Mouse (Mus musculus): ENCODE results near the gene Fsd1. TPM values are rescaled to one million over a fixed set of nuclear protein-coding genes. Genes with fewer than 3 reads are reported as not detected.
A peak's percentile ranks its signal among the peaks of the same experiment; 100 is the strongest.

Fsd1 gene
- total and polyA plus RNA-seq, 3 experiments = 0.27 TPM; not detected in 2

- Histone ChIP-seq H3K36me3 (replicated peaks) (peaks cover 92% of the 10 kb centered on the region), H3K9me3 (replicated peaks) (no peaks in the 10 kb centered on the region)
These were observed 31.5 kb downstream of the Fsd1 start for GRCm38 (mm10) chr17:56017848-56018247.

GRCm38 (mm10) chr17:56018347-56019131 lies 32.2 kb downstream of the Fsd1 start:
- Histone ChIP-seq H3K36me3 (replicated peaks) (peaks cover 94% of the 10 kb centered on the region), H3K4me3 (ENCODE audit: low read depth, low read length) (no peak overlapping the region), H3K4me1 (ENCODE audit: insufficient read depth, low read depth, low read length) (peaks cover 38% of the 10 kb centered on the region), H3K27me3 (ENCODE audit: insufficient read depth, low read length) (no peaks in the 10 kb centered on the region), H3K9me3 (replicated peaks) (no peaks in the 10 kb centered on the region)
- DNase-seq (ENCODE audit: low spot score) (no peak), ATAC-seq (ENCODE audit: extremely low read depth, insufficient number of reproducible peaks, low FRiP score, poor library complexity, severe bottlenecking) (peak; percentile 43; the same call in 1 of the 2 replicates)
- no peak for TF ChIP-seq TAL1 (conservative IDR thresholded peaks at IDR 0.05; ENCODE audit: low read depth, low read length)
- TF ChIP-seq CTCF (IDR thresholded peaks at IDR 0.05; ENCODE audit: low read depth, low read length) = 0 out of 2 replicates have a peak, but pooled peaks have one; percentile 8
- TF ChIP-seq GATA2 (IDR thresholded peaks at IDR 0.05; ENCODE audit: borderline replicate concordance, low read depth, low read length) = no peak
- TF ChIP-seq GATA1 (IDR thresholded peaks at IDR 0.05; ENCODE audit: borderline replicate concordance, low read length) = no peak
- TF ChIP-seq POLR2AphosphoS5 (IDR thresholded peaks at IDR 0.05; ENCODE audit: insufficient replicate concordance, low read depth, low read length) = no peak

More at GRCm38 (mm10) chr17:56017848-56018247, 31.5 kb downstream of the Fsd1 start:
- Histone ChIP-seq H3K4me3 (ENCODE audit: low read depth, low read length) (no peak overlapping the region), H3K4me1 (ENCODE audit: insufficient read depth, low read depth, low read length) (peaks cover 32% of the 10 kb centered on the region), H3K27me3 (ENCODE audit: insufficient read depth, low read length) (no peaks in the 10 kb centered on the region)
- TF ChIP-seq GATA2 (IDR thresholded peaks at IDR 0.05; ENCODE audit: borderline replicate concordance, low read depth, low read length) (no peak), POLR2AphosphoS5 (IDR thresholded peaks at IDR 0.05; ENCODE audit: insufficient replicate concordance, low read depth, low read length) (no peak), CTCF (IDR thresholded peaks at IDR 0.05; ENCODE audit: low read depth, low read length) (no peak), TAL1 (conservative IDR thresholded peaks at IDR 0.05; ENCODE audit: low read depth, low read length) (no peak), GATA1 (IDR thresholded peaks at IDR 0.05; ENCODE audit: borderline replicate concordance, low read length) (no peak)
- ATAC-seq (ENCODE audit: extremely low read depth, insufficient number of reproducible peaks, low FRiP score, poor library complexity, severe bottlenecking) (no peak), DNase-seq (ENCODE audit: low spot score) (no peak)

DNA sequence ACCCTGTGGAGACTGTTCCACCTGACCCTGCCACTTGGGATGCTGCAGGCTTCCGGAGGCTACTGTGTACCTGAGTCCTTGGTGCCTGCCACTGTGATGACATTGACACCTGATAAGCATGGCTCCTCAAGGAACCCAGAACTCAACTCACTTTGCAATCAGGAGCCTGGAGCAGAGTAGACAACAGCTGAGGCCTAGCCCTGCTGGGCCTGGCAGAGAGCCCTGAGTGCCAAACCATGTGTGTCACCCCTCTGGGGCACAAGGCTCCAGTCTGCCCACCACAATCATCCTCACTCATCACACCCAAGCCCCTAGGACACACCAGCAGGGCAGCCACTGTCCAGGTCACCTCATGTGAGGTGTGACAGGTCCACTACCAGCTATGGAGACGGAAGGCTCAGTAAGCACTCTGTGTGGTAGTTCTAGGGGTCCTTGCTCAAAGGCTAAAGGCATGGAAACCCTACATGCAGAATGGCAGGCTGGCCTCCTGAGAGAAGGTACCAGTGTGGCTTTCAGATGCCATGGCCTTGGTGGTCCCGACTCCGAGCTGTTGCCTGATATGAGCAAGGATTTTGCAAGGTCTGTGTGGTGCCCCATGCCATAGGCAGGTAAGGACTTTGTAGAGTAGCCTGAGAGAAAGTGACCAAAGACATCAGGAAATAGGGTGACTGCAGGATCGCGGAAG lies 34.2 kb downstream of the Fsd1 start:
- TF ChIP-seq GATA2 (IDR thresholded peaks at IDR 0.05; ENCODE audit: borderline replicate concordance, low read depth, low read length) (no peak), POLR2AphosphoS5 (IDR thresholded peaks at IDR 0.05; ENCODE audit: insufficient replicate concordance, low read depth, low read length) (no peak), TAL1 (conservative IDR thresholded peaks at IDR 0.05; ENCODE audit: low read depth, low read length) (no peak), CTCF (IDR thresholded peaks at IDR 0.05; ENCODE audit: low read depth, low read length) (no peak), GATA1 (IDR thresholded peaks at IDR 0.05; ENCODE audit: borderline replicate concordance, low read length) (no peak)
- no peaks in the 10 kb centered on the region for H3K9me3 ChIP-seq (replicated peaks)
- no peak overlapping the region for H3K4me3 ChIP-seq (ENCODE audit: low read depth, low read length)
- no peaks in the 10 kb centered on the region for H3K27me3 ChIP-seq (ENCODE audit: insufficient read depth, low read length)
- peaks cover 99% of the 10 kb centered on the region for H3K36me3 ChIP-seq (replicated peaks)
- ATAC-seq (ENCODE audit: extremely low read depth, insufficient number of reproducible peaks, low FRiP score, poor library complexity, severe bottlenecking) = no peak
- DNase-seq (ENCODE audit: low spot score) = no peak
- H3K4me1 ChIP-seq (ENCODE audit: insufficient read depth, low read depth, low read length) = peaks cover 56% of the 10 kb centered on the region

DNA sequence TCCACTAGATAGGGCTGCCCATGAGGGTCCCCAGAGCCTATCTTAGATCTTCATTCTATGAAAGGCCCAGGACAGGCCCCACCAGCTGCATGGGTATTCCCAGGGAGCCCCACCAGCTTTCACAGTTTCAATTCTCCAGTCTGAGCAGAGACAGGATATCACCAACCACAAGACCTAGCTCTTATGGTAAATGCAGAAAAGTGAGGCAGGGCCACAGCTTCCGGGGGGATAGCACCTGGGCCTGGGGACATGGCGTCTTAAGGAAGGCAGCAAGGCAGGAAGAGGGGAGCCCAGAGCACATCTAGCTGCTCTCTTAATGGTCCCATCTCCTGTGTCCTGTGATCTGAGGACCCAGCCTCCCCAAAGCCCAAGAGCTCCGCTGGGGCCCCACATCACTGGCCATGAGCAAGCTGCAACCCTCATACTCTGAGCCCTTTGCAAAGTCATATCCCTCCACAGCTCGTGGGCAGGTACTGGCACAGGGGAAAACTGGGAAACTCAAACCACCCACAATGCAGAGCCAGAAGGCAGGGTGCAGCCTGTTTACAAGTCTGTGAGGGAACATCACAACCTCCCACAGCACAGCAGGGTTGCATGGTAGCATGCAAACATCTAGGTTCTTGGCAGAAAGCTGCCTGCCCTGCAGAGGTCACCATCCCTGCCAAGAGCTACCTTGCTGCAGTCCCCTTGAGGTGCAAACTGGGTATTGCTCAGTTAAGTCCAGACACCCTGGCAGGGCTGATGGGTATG lies 35.0 kb downstream of the Fsd1 start:
- no peak for DNase-seq (ENCODE audit: low spot score)
- Histone ChIP-seq H3K4me1 (ENCODE audit: insufficient read depth, low read depth, low read length) (peaks cover 61% of the 10 kb centered on the region), H3K27me3 (ENCODE audit: insufficient read depth, low read length) (no peaks in the 10 kb centered on the region), H3K9me3 (replicated peaks) (no peaks in the 10 kb centered on the region), H3K36me3 (replicated peaks) (peaks cover 99% of the 10 kb centered on the region), H3K4me3 (ENCODE audit: low read depth, low read length) (no peak overlapping the region)
- TF ChIP-seq POLR2AphosphoS5 (IDR thresholded peaks at IDR 0.05; ENCODE audit: insufficient replicate concordance, low read depth, low read length) (no peak), TAL1 (conservative IDR thresholded peaks at IDR 0.05; ENCODE audit: low read depth, low read length) (no peak), GATA1 (IDR thresholded peaks at IDR 0.05; ENCODE audit: borderline replicate concordance, low read length) (no peak), CTCF (IDR thresholded peaks at IDR 0.05; ENCODE audit: low read depth, low read length) (no peak), GATA2 (IDR thresholded peaks at IDR 0.05; ENCODE audit: borderline replicate concordance, low read depth, low read length) (no peak)
- no peak for ATAC-seq (ENCODE audit: extremely low read depth, insufficient number of reproducible peaks, low FRiP score, poor library complexity, severe bottlenecking)

- H3K36me3 ChIP-seq (replicated peaks) = peaks cover 99% of the 10 kb centered on the region
These were observed 36.1 kb downstream of the Fsd1 start for GRCm38 (mm10) chr17:56022131-56022988.

More at GRCm38 (mm10) chr17:56022131-56022988, 36.1 kb downstream of the Fsd1 start:
- Histone ChIP-seq H3K9me3 (replicated peaks) (no peaks in the 10 kb centered on the region), H3K27me3 (ENCODE audit: insufficient read depth, low read length) (no peaks in the 10 kb centered on the region), H3K4me3 (ENCODE audit: low read depth, low read length) (no peak overlapping the region), H3K4me1 (ENCODE audit: insufficient read depth, low read depth, low read length) (peaks cover 69% of the 10 kb centered on the region)
- DNase-seq (ENCODE audit: low spot score) (no peak), ATAC-seq (ENCODE audit: extremely low read depth, insufficient number of reproducible peaks, low FRiP score, poor library complexity, severe bottlenecking) (no peak)
- TF ChIP-seq GATA2 (IDR thresholded peaks at IDR 0.05; ENCODE audit: borderline replicate concordance, low read depth, low read length) = no peak
- no peak for TF ChIP-seq GATA1 (IDR thresholded peaks at IDR 0.05; ENCODE audit: borderline replicate concordance, low read length)
- TF ChIP-seq CTCF (IDR thresholded peaks at IDR 0.05; ENCODE audit: low read depth, low read length) = no peak
- TF ChIP-seq POLR2AphosphoS5 (IDR thresholded peaks at IDR 0.05; ENCODE audit: insufficient replicate concordance, low read depth, low read length) = no peak
- no peak for TF ChIP-seq TAL1 (conservative IDR thresholded peaks at IDR 0.05; ENCODE audit: low read depth, low read length)
